Mouse (Mus musculus) G1E (cell line): ENCODE results near the gene Cdk6.

ENCODE experiments used
- CTCF ChIP-seq: IDR thresholded peaks from 2 replicates; pipeline ENCODE4 v1.5.1; 2012; ENCODE audit warnings: low read depth, low read length, inconsistent platforms, mixed read lengths
- GATA1 ChIP-seq: IDR thresholded peaks from 2 replicates; pipeline ENCODE4 v1.6.1; 2012; ENCODE audit warnings: borderline replicate concordance, low read length, inconsistent platforms, mixed read lengths
- POLR2AphosphoS5 ChIP-seq: IDR thresholded peaks from 2 replicates; pipeline ENCODE4 v1.6.1; 2012; ENCODE audit warnings: low read depth, low read length, inconsistent platforms; ENCODE audit not compliant: insufficient replicate concordance
- TAL1 ChIP-seq: conservative IDR thresholded peaks from 2 replicates; pipeline ENCODE4 v1.6.1; 2012; ENCODE audit warnings: low read depth, low read length, inconsistent platforms, mixed read lengths

GRCm38 (mm10) chr5:3521741-3522140 is 180.5 kb downstream of the Cdk6 start:
- TF ChIP-seq CTCF (no peak), POLR2AphosphoS5 (no peak), GATA1 (no peak), TAL1 (no peak)
